Comparison of ENCODE assay signal across 8 mouse cellular contexts in the genomic region with DNA sequence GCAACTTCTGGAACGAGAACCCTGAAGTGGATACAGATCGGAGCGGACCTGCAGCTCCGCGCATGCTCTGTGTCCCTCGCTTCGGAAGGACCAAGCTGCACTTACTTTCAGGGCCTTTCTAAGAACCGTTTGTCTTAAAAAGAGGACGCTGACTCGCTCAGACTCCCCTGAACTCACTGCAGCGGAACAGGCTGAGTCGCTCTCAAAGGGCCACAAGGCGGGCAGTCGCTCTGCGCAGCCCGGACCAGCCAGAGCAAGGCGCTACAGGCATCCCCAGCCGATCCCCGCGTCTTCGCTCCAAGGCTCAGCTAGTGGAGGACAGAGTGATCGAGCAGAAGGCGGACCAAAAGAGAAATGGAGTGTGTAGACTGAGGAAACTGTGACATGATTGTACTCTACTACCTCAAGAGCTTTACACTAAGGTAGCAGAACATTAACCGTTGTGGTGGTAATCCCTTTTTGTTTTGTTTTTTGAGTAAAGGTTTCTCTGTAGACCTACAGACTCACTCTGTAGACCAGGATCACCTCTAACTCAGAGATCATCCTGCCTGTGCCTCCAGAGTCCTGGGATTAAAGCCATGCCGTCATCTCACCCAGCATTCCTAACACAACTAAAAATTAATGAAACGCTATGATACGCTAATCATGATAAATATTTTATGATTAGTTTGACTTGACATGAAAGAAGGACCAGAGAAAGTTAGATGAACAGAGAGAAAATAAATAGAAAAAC. TPM values are rescaled to one million over a fixed set of nuclear protein-coding genes. Genes with fewer than 3 reads are reported as not detected.
DNase-seq lines count a peak whose midpoint lies in the region; ATAC-seq and TF ChIP-seq lines count a peak whose summit lies in the region.

TSS of gene Fan1 (minus strand) at position 266 of the 733 bp plus-strand sequence.

- ATAC-seq in forebrain, postnatal 0 days: peak; percentile 98
- peak; percentile 96 for ATAC-seq in lung, embryonic 14.5 days (ENCODE audit: insufficient read depth)
- ATAC-seq in neutrophil, adult 5-6 weeks (ENCODE audit: extremely low read depth, insufficient number of reproducible peaks, low FRiP score, poor library complexity, severe bottlenecking): peak; percentile 99

- H3K4me3 ChIP-seq in cerebellum, adult 2 months (replicated peaks; ENCODE audit: insufficient read depth, low read depth, low read length): peak within 1 kb of the TSS; percentile 79
- peak within 1 kb of the TSS; percentile 65 for H3K4me3 ChIP-seq in forebrain, postnatal 0 days (ENCODE audit: low read depth, low read length)
- peak within 1 kb of the TSS; percentile 57 for H3K4me3 ChIP-seq in lung, embryonic 14.5 days (ENCODE audit: low read depth, low read length)

- peaks cover 8% of the 10 kb centered on the region; the same call in 1 of the 2 replicates for H3K4me1 ChIP-seq in cerebellum, adult 2 months (ENCODE audit: control insufficient read depth, insufficient read depth, low read length)
- H3K4me1 ChIP-seq in forebrain, postnatal 0 days (ENCODE audit: insufficient read depth): no peaks in the 10 kb centered on the region
- no peaks in the 10 kb centered on the region for H3K4me1 ChIP-seq in lung, embryonic 14.5 days (ENCODE audit: insufficient read depth)

- no peak for TF ChIP-seq CTCF in cerebellum, adult 2 months (IDR thresholded peaks at IDR 0.05; ENCODE audit: borderline replicate concordance, insufficient read depth, low read depth, low read length)
- TF ChIP-seq CTCF in forebrain, postnatal 0 days (IDR thresholded peaks at IDR 0.05; ENCODE audit: low read depth): peak; percentile 66
- TF ChIP-seq CTCF in lung, embryonic 14.5 days (IDR thresholded peaks at IDR 0.05; ENCODE audit: low read depth): peak; percentile 55

- DNase-seq in MEL-GATA-1-ER (ENCODE audit: extremely low read depth, low read depth): peak; percentile 81
- peak; percentile 86 to 92 for DNase-seq in cerebellum, adult 2 months
- peak; percentile 92 for DNase-seq in forebrain, postnatal 0 days
- DNase-seq in heart, postnatal 4 days: peak; percentile 89
- DNase-seq in layer of hippocampus, adult 8-10 months (ENCODE audit: low spot score in 2 of 2): peak; percentile 83 to 89
- DNase-seq in lung, embryonic 14.5 days: peak; percentile 92
- DNase-seq in testis, postnatal 14 days (ENCODE audit: low spot score): peak; percentile 86

- H3K9ac ChIP-seq in forebrain, postnatal 0 days: peak within 1 kb of the TSS; percentile 57
- H3K9ac ChIP-seq in lung, embryonic 14.5 days: peak within 1 kb of the TSS; percentile 71

- WGBS in cerebellum, adult 2 months: 3% methylated on average over 27 of the region's 27 CpGs
- 4% methylated on average over 27 of the region's 27 CpGs for WGBS in forebrain, postnatal 0 days
- 3% methylated on average over 27 of the region's 27 CpGs for WGBS in lung, embryonic 14.5 days

- peaks cover 28% of the 10 kb centered on the region for H3K36me3 ChIP-seq in forebrain, postnatal 0 days (ENCODE audit: insufficient read depth)
- H3K36me3 ChIP-seq in lung, embryonic 14.5 days (ENCODE audit: insufficient read depth): peaks cover 29% of the 10 kb centered on the region

- no peaks in the 10 kb centered on the region for H3K9me3 ChIP-seq in forebrain, postnatal 0 days (ENCODE audit: low read length)
- H3K9me3 ChIP-seq in lung, embryonic 14.5 days (ENCODE audit: low read depth, low read length): no peaks in the 10 kb centered on the region

- no peaks in the 10 kb centered on the region for H3K27me3 ChIP-seq in cerebellum, adult 2 months (ENCODE audit: control insufficient read depth, insufficient read depth, low read length)
- H3K27me3 ChIP-seq in forebrain, postnatal 0 days (ENCODE audit: insufficient read depth, low read length): no peaks in the 10 kb centered on the region
- H3K27me3 ChIP-seq in lung, embryonic 14.5 days (ENCODE audit: insufficient read depth, low read length): no peaks in the 10 kb centered on the region

- peak within 1 kb of the TSS; percentile 71 for H3K27ac ChIP-seq in cerebellum, adult 2 months (ENCODE audit: insufficient read depth, low read length)
- peak within 1 kb of the TSS; percentile 86 for H3K27ac ChIP-seq in forebrain, postnatal 0 days (ENCODE audit: low read depth, low read length)
- peak within 1 kb of the TSS; percentile 95 for H3K27ac ChIP-seq in lung, embryonic 14.5 days (ENCODE audit: low read depth)

- peak; percentile 97; the same call in 1 of the 2 replicates for TF ChIP-seq POLR2A in cerebellum, adult 2 months (IDR thresholded peaks at IDR 0.05; ENCODE audit: borderline replicate concordance, insufficient read depth, low read length)

- H3K4me2 ChIP-seq in forebrain, postnatal 0 days (ENCODE audit: low read depth): peak within 1 kb of the TSS; percentile 54
- H3K4me2 ChIP-seq in lung, embryonic 14.5 days: peak within 1 kb of the TSS; percentile 67

RNA-seq across cellular contexts. Expression of gene Fan1, which starts in this region (rescaled TPM):
- polyA plus RNA-seq in cerebellum, adult 2 months (2012; rRNA removed): 6.8 and 7.0 TPM in 2 replicates
- total RNA-seq in forebrain, postnatal 0 days (2014; rRNA removed): 6.5 and 11.2 TPM in 2 replicates
- polyA plus RNA-seq in forebrain, postnatal 0 days (2015; fragmentation: Nextera tagmentation; extraction: Ambion mirVana): 1.6 and 4.0 TPM in 2 replicates
- total RNA-seq in heart, postnatal 4 days (2021): 1 to 10 TPM; 6.6 to 7.2 TPM
- 10 to 100 TPM; 12.8 to 16.6 (median 14.0) TPM for total RNA-seq in layer of hippocampus, adult 8-10 months (2022)
- polyA plus RNA-seq in lung, embryonic 14.5 days (2014; fragmentation: Nextera tagmentation; extraction: Ambion mirVana): 4.8 and 5.0 TPM in 2 replicates
- total RNA-seq in neutrophil, adult 5-6 weeks (2017): 6.3 and 6.4 TPM in 2 replicates

Comparison
In these comparisons a context has a peak if more than half of its experiments do, and no peak if none do; other contexts are left out.
1. Peak in every context shown above with its lines: DNase-seq, ATAC-seq, H3K4me3 ChIP-seq and H3K27ac ChIP-seq.